Mouse (Mus musculus): ENCODE results near the gene Ano6. TPM values are rescaled to one million over a fixed set of nuclear protein-coding genes. Genes with fewer than 3 reads are reported as not detected.
A peak's percentile ranks its signal among the peaks of the same experiment; 100 is the strongest.

Ano6 gene
- polyA plus RNA-seq, 1 experiment from 2014 or later = 44.6 TPM

- 94% methylated on average over 9 of the region's 9 CpGs for WGBS
- Histone ChIP-seq H3K4me1 (peaks cover 31% of the 10 kb centered on the region), H3K36me3 (peaks cover 32% of the 10 kb centered on the region), H3K27ac (no peak overlapping the region), H3K27me3 (ENCODE audit: low read depth, poor library complexity, severe bottlenecking) (no peaks in the 10 kb centered on the region), H3K9me3 (replicated peaks) (no peaks in the 10 kb centered on the region), H3K4me3 (no peak overlapping the region)
- DNase-seq (ENCODE audit: low spot score) = peak; percentile 26
Observed at GRCm38 (mm10) chr15:95793748-95794491, 3.3 kb downstream of the Ano6 start.

- no peak for DNase-seq (ENCODE audit: low spot score)
- Histone ChIP-seq H3K27ac (no peak overlapping the region), H3K36me3 (peaks cover 33% of the 10 kb centered on the region), H3K4me3 (no peak overlapping the region), H3K9me3 (replicated peaks) (no peaks in the 10 kb centered on the region), H3K27me3 (ENCODE audit: low read depth, poor library complexity, severe bottlenecking) (no peaks in the 10 kb centered on the region), H3K4me1 (peaks cover 25% of the 10 kb centered on the region)
- WGBS = 85% methylated on average over 10 of the region's 10 CpGs
Observed at GRCm38 (mm10) chr15:95794611-95795565, 4.2 kb downstream of the Ano6 start.

- no peaks in the 10 kb centered on the region for H3K9me3 ChIP-seq (replicated peaks)
- H3K4me3 ChIP-seq = no peak overlapping the region
- peaks cover 16% of the 10 kb centered on the region for H3K4me1 ChIP-seq
- H3K27ac ChIP-seq = no peak overlapping the region
- H3K27me3 ChIP-seq (ENCODE audit: low read depth, poor library complexity, severe bottlenecking) = no peaks in the 10 kb centered on the region
- DNase-seq (ENCODE audit: low spot score) = no peak
- WGBS = 85% methylated on average over 5 of the region's 5 CpGs
- peaks cover 39% of the 10 kb centered on the region for H3K36me3 ChIP-seq
Observed at GRCm38 (mm10) chr15:95796062-95796461, 5.4 kb downstream of the Ano6 start.

- 83% methylated on average over 9 of the region's 9 CpGs for WGBS
- Histone ChIP-seq H3K9me3 (replicated peaks) (no peaks in the 10 kb centered on the region), H3K4me1 (peaks cover 11% of the 10 kb centered on the region; the same call in 1 of the 2 replicates), H3K36me3 (peaks cover 45% of the 10 kb centered on the region), H3K27ac (no peak overlapping the region; the same call in 1 of the 2 replicates), H3K4me3 (no peak overlapping the region), H3K27me3 (ENCODE audit: low read depth, poor library complexity, severe bottlenecking) (no peaks in the 10 kb centered on the region)
- no peak for DNase-seq (ENCODE audit: low spot score)
Observed at GRCm38 (mm10) chr15:95797144-95797983, 6.7 kb downstream of the Ano6 start.

GRCm38 (mm10) chr15:95798266-95798665, 7.6 kb downstream of the Ano6 start:
- no peak for DNase-seq (ENCODE audit: low spot score)
- Histone ChIP-seq H3K4me3 (no peak overlapping the region), H3K36me3 (peaks cover 45% of the 10 kb centered on the region), H3K27me3 (ENCODE audit: low read depth, poor library complexity, severe bottlenecking) (no peaks in the 10 kb centered on the region), H3K9me3 (replicated peaks) (no peaks in the 10 kb centered on the region), H3K4me1 (peaks cover 17% of the 10 kb centered on the region), H3K27ac (no peak overlapping the region)
- 95% methylated on average over 7 of the region's 7 CpGs for WGBS

- no peak for DNase-seq (ENCODE audit: low spot score)
- H3K27ac ChIP-seq = no peak overlapping the region
- H3K36me3 ChIP-seq = peaks cover 36% of the 10 kb centered on the region
- H3K4me3 ChIP-seq = no peak overlapping the region
- no peaks in the 10 kb centered on the region for H3K9me3 ChIP-seq (replicated peaks)
- no peaks in the 10 kb centered on the region for H3K27me3 ChIP-seq (ENCODE audit: low read depth, poor library complexity, severe bottlenecking)
- peaks cover 28% of the 10 kb centered on the region for H3K4me1 ChIP-seq
- WGBS = 95% methylated on average over 5 of the region's 5 CpGs
Observed at GRCm38 (mm10) chr15:95799632-95800031, 9.0 kb downstream of the Ano6 start.

GRCm38 (mm10) chr15:95800051-95800450, 9.4 kb downstream of the Ano6 start:
- DNase-seq (ENCODE audit: low spot score) = no peak
- Histone ChIP-seq H3K36me3 (peaks cover 36% of the 10 kb centered on the region), H3K4me1 (peaks cover 29% of the 10 kb centered on the region), H3K27ac (no peak overlapping the region), H3K27me3 (ENCODE audit: low read depth, poor library complexity, severe bottlenecking) (no peaks in the 10 kb centered on the region), H3K4me3 (no peak overlapping the region), H3K9me3 (replicated peaks) (no peaks in the 10 kb centered on the region)

GRCm38 (mm10) chr15:95801261-95801979, 10.8 kb downstream of the Ano6 start:
- Histone ChIP-seq H3K27ac (no peak overlapping the region), H3K9me3 (replicated peaks) (no peaks in the 10 kb centered on the region), H3K27me3 (ENCODE audit: low read depth, poor library complexity, severe bottlenecking) (no peaks in the 10 kb centered on the region), H3K4me1 (peaks cover 32% of the 10 kb centered on the region), H3K4me3 (no peak overlapping the region), H3K36me3 (peaks cover 29% of the 10 kb centered on the region)
- WGBS = 69% methylated on average over 21 of the region's 21 CpGs
- DNase-seq (ENCODE audit: low spot score) = peak; percentile 27

GRCm38 (mm10) chr15:95802140-95802539, 11.5 kb downstream of the Ano6 start:
- Histone ChIP-seq H3K27me3 (ENCODE audit: low read depth, poor library complexity, severe bottlenecking) (no peaks in the 10 kb centered on the region), H3K27ac (no peak overlapping the region), H3K4me1 (peaks cover 32% of the 10 kb centered on the region), H3K9me3 (replicated peaks) (no peaks in the 10 kb centered on the region), H3K4me3 (no peak overlapping the region), H3K36me3 (peaks cover 29% of the 10 kb centered on the region)
- DNase-seq (ENCODE audit: low spot score) = no peak
- 93% methylated on average over 6 of the region's 6 CpGs for WGBS

GRCm38 (mm10) chr15:95802762-95803161, 12.1 kb downstream of the Ano6 start:
- H3K4me3 ChIP-seq = no peak overlapping the region
- no peak for DNase-seq (ENCODE audit: low spot score)
- peaks cover 22% of the 10 kb centered on the region for H3K36me3 ChIP-seq
- peak overlapping the region; percentile 31; the same call in 1 of the 2 replicates for H3K27ac ChIP-seq
- H3K27me3 ChIP-seq (ENCODE audit: low read depth, poor library complexity, severe bottlenecking) = no peaks in the 10 kb centered on the region
- peaks cover 32% of the 10 kb centered on the region for H3K4me1 ChIP-seq
- 72% methylated on average over 2 of the region's 2 CpGs for WGBS
- no peaks in the 10 kb centered on the region for H3K9me3 ChIP-seq (replicated peaks)

- DNase-seq (ENCODE audit: low spot score) = no peak
- 91% methylated on average over 3 of the region's 3 CpGs for WGBS
Observed at GRCm38 (mm10) chr15:95803484-95803883, 12.8 kb downstream of the Ano6 start.

GRCm38 (mm10) chr15:95804255-95804654, 13.6 kb downstream of the Ano6 start:
- H3K4me3 ChIP-seq = no peak overlapping the region
- no peaks in the 10 kb centered on the region for H3K9me3 ChIP-seq (replicated peaks)
- H3K27me3 ChIP-seq (ENCODE audit: low read depth, poor library complexity, severe bottlenecking) = no peaks in the 10 kb centered on the region
- peaks cover 32% of the 10 kb centered on the region for H3K4me1 ChIP-seq
- 55% methylated on average over 7 of the region's 7 CpGs for WGBS
- 0 out of 2 replicates have a peak overlapping the region, but pooled peaks have one; percentile 26 for H3K27ac ChIP-seq
- H3K36me3 ChIP-seq = peaks cover 12% of the 10 kb centered on the region
- no peak for DNase-seq (ENCODE audit: low spot score)

More at GRCm38 (mm10) chr15:95803484-95803883, 12.8 kb downstream of the Ano6 start:
- H3K4me1 ChIP-seq = peaks cover 32% of the 10 kb centered on the region
- H3K27me3 ChIP-seq (ENCODE audit: low read depth, poor library complexity, severe bottlenecking) = no peaks in the 10 kb centered on the region
- no peaks in the 10 kb centered on the region for H3K9me3 ChIP-seq (replicated peaks)
- H3K27ac ChIP-seq = no peak overlapping the region
- no peak overlapping the region for H3K4me3 ChIP-seq
- peaks cover 16% of the 10 kb centered on the region for H3K36me3 ChIP-seq
